ENCODE assay signal across 16 mouse cellular contexts in the genomic region with DNA sequence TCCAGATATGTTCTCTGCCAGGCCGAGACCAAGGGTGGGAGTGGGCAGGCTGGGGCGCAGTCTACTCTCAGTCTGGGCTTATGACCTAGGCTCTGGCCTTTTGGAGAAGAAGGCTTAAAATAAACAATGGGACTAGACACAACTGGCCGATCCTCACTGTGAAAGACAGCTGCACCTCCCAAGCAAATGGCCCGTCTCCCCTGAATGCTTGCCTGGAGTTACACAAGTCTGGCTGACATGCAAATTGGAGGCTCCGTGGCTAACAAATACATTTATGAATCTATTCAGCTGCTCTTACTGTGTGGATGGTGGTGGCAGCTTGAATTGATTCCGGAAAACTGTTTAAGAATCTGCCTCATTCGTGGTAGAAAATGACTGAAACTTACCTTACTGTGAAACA. TPM values are rescaled to one million over a fixed set of nuclear protein-coding genes. Genes with fewer than 3 reads are reported as not detected.
DNase-seq lines count a peak whose midpoint lies in the region; ATAC-seq lines count a peak whose summit lies in the region.
"Had no signal": no experiment of that assay in that cellular context is flagged by ENCODE, and none has a peak within 500 bp of the region (broad histone marks: within the 10 kb centered on the region; RNA-seq: fewer than 3 reads in every experiment).

No protein-coding gene starts in this region.

- H3K4me3 ChIP-seq in hindbrain, embryonic 12.5 days: no peak overlapping the region
- no peak overlapping the region for H3K4me3 ChIP-seq in hindbrain, embryonic 14.5 days (replicated peaks; ENCODE audit: low read length)
- no peak overlapping the region for H3K4me3 ChIP-seq in midbrain, embryonic 14.5 days (replicated peaks; ENCODE audit: low read depth, low read length)
- H3K4me3 ChIP-seq in midbrain, embryonic 16.5 days (ENCODE audit: low read depth, low read length): no peak overlapping the region
- no peak overlapping the region for H3K4me3 ChIP-seq in hindbrain, embryonic 13.5 days
- H3K4me3 ChIP-seq: embryonic facial prominence, embryonic 13.5 days; forebrain, embryonic 13.5 days; gastrocnemius, adult 2 months; heart, embryonic 12.5 days; hindbrain, embryonic 15.5 days had no signal

- H3K9ac ChIP-seq in hindbrain, embryonic 12.5 days: no peak overlapping the region
- H3K9ac ChIP-seq in hindbrain, embryonic 14.5 days: no peak overlapping the region
- H3K9ac ChIP-seq in midbrain, embryonic 14.5 days (replicated peaks; ENCODE audit: low read length): no peak overlapping the region
- H3K9ac ChIP-seq in midbrain, embryonic 16.5 days (ENCODE audit: low read depth, low read length): no peak overlapping the region
- no peak overlapping the region; the same call in 1 of the 2 replicates for H3K9ac ChIP-seq in hindbrain, embryonic 13.5 days
- H3K9ac ChIP-seq: embryonic facial prominence, embryonic 13.5 days; forebrain, embryonic 13.5 days; heart, embryonic 12.5 days; hindbrain, embryonic 15.5 days had no signal

- ATAC-seq in hindbrain, embryonic 12.5 days (ENCODE audit: low FRiP score): no peak
- ATAC-seq in hindbrain, embryonic 14.5 days (ENCODE audit: low FRiP score): no peak
- no peak for ATAC-seq in midbrain, embryonic 14.5 days (ENCODE audit: low FRiP score, low TSS enrichment)
- no peak for ATAC-seq in midbrain, embryonic 16.5 days
- ATAC-seq in hindbrain, embryonic 13.5 days (ENCODE audit: low FRiP score): no peak
- no peak for ATAC-seq in CD4-positive, CD25-positive, alpha-beta regulatory T cell, adult 4 months
- ATAC-seq: forebrain, embryonic 13.5 days had no signal

- no peaks in the 10 kb centered on the region for H3K9me3 ChIP-seq in hindbrain, embryonic 12.5 days (replicated peaks)
- H3K9me3 ChIP-seq in hindbrain, embryonic 14.5 days (ENCODE audit: control insufficient read depth, low read length): no peaks in the 10 kb centered on the region
- H3K9me3 ChIP-seq in midbrain, embryonic 14.5 days (ENCODE audit: control insufficient read depth, low read length): no peaks in the 10 kb centered on the region
- no peaks in the 10 kb centered on the region for H3K9me3 ChIP-seq in midbrain, embryonic 16.5 days (replicated peaks; ENCODE audit: control insufficient read depth, low read length, poor library complexity, severe bottlenecking)
- no peaks in the 10 kb centered on the region for H3K9me3 ChIP-seq in hindbrain, embryonic 13.5 days
- H3K9me3 ChIP-seq: embryonic facial prominence, embryonic 13.5 days; forebrain, embryonic 13.5 days; heart, embryonic 12.5 days; hindbrain, embryonic 15.5 days had no signal

- H3K27me3 ChIP-seq in hindbrain, embryonic 12.5 days: no peaks in the 10 kb centered on the region
- no peaks in the 10 kb centered on the region for H3K27me3 ChIP-seq in hindbrain, embryonic 14.5 days (ENCODE audit: control insufficient read depth, insufficient read depth, low read length)
- no peaks in the 10 kb centered on the region for H3K27me3 ChIP-seq in midbrain, embryonic 14.5 days (ENCODE audit: control insufficient read depth, insufficient read depth, low read length)
- H3K27me3 ChIP-seq in midbrain, embryonic 16.5 days (ENCODE audit: control insufficient read depth, insufficient read depth, low read depth, low read length): no peaks in the 10 kb centered on the region
- no peaks in the 10 kb centered on the region for H3K27me3 ChIP-seq in hindbrain, embryonic 13.5 days
- H3K27me3 ChIP-seq: embryonic facial prominence, embryonic 13.5 days; forebrain, embryonic 13.5 days; hindbrain, embryonic 15.5 days had no signal

- 51% methylated on average over 7 of the region's 7 CpGs for WGBS in hindbrain, embryonic 12.5 days
- WGBS in hindbrain, embryonic 14.5 days: 37% methylated on average over 7 of the region's 7 CpGs
- WGBS in midbrain, embryonic 14.5 days: 29% methylated on average over 7 of the region's 7 CpGs
- 44% methylated on average over 7 of the region's 7 CpGs for WGBS in midbrain, embryonic 16.5 days
- WGBS in hindbrain, embryonic 13.5 days: 41% methylated on average over 7 of the region's 7 CpGs

- no peak for DNase-seq in hindbrain, embryonic 14.5 days (ENCODE audit: low spot score)
- peak; percentile 27 for DNase-seq in midbrain, embryonic 14.5 days
- DNase-seq: adrenal gland, postnatal 10 days; cerebellum, adult 11-12 months; cerebellum, adult 9-10 months; cerebellum, postnatal 25 days; gastrocnemius, adult 2 months; gastrocnemius, postnatal 25 days had no signal

- H3K27ac ChIP-seq in hindbrain, embryonic 12.5 days: peak overlapping the region; percentile 60
- H3K27ac ChIP-seq in hindbrain, embryonic 14.5 days: no peak overlapping the region
- no peak overlapping the region for H3K27ac ChIP-seq in midbrain, embryonic 14.5 days (replicated peaks; ENCODE audit: low read depth, low read length)
- no peak overlapping the region for H3K27ac ChIP-seq in midbrain, embryonic 16.5 days (ENCODE audit: low read length)
- 0 out of 2 replicates have a peak overlapping the region, but pooled peaks have one; percentile 4 for H3K27ac ChIP-seq in hindbrain, embryonic 13.5 days
- H3K27ac ChIP-seq: embryonic facial prominence, embryonic 13.5 days; forebrain, embryonic 13.5 days; gastrocnemius, adult 2 months; hindbrain, embryonic 15.5 days had no signal

- no peaks in the 10 kb centered on the region for H3K36me3 ChIP-seq in hindbrain, embryonic 12.5 days
- H3K36me3 ChIP-seq in hindbrain, embryonic 14.5 days (replicated peaks; ENCODE audit: control insufficient read depth, insufficient read depth): no peaks in the 10 kb centered on the region
- H3K36me3 ChIP-seq in midbrain, embryonic 14.5 days (ENCODE audit: control insufficient read depth, insufficient read depth, low read length): no peaks in the 10 kb centered on the region
- no peaks in the 10 kb centered on the region for H3K36me3 ChIP-seq in midbrain, embryonic 16.5 days (ENCODE audit: control insufficient read depth, insufficient read depth, low read length)
- no peaks in the 10 kb centered on the region for H3K36me3 ChIP-seq in hindbrain, embryonic 13.5 days
- H3K36me3 ChIP-seq: heart, embryonic 12.5 days; hindbrain, embryonic 15.5 days had no signal

- H3K4me2 ChIP-seq in hindbrain, embryonic 12.5 days (replicated peaks): no peak overlapping the region
- H3K4me2 ChIP-seq in hindbrain, embryonic 14.5 days (replicated peaks): no peak overlapping the region
- no peak overlapping the region for H3K4me2 ChIP-seq in midbrain, embryonic 14.5 days (ENCODE audit: low read length)
- no peak overlapping the region for H3K4me2 ChIP-seq in midbrain, embryonic 16.5 days (ENCODE audit: low read length)
- H3K4me2 ChIP-seq in hindbrain, embryonic 13.5 days: no peak overlapping the region
- H3K4me2 ChIP-seq: embryonic facial prominence, embryonic 13.5 days; forebrain, embryonic 13.5 days; heart, embryonic 12.5 days had no signal

- H3K4me1 ChIP-seq in hindbrain, embryonic 12.5 days: peaks cover 31% of the 10 kb centered on the region
- peaks cover 15% of the 10 kb centered on the region for H3K4me1 ChIP-seq in hindbrain, embryonic 14.5 days (replicated peaks; ENCODE audit: control insufficient read depth, insufficient read depth, low read length)
- peaks cover 15% of the 10 kb centered on the region; the same call in 1 of the 2 replicates for H3K4me1 ChIP-seq in midbrain, embryonic 14.5 days (ENCODE audit: control insufficient read depth, insufficient read depth, low read length)
- H3K4me1 ChIP-seq in midbrain, embryonic 16.5 days (ENCODE audit: control insufficient read depth, insufficient read depth, low read length): peaks cover 3% of the 10 kb centered on the region; the same call in 1 of the 2 replicates
- H3K4me1 ChIP-seq in hindbrain, embryonic 13.5 days (replicated peaks): peaks cover 35% of the 10 kb centered on the region

RNA-seq across cellular contexts. Expression of a gene that starts 15.5 kb away (rescaled TPM):
- 17.1 TPM in 2 replicates for polyA plus RNA-seq in hindbrain, embryonic 12.5 days (2016; fragmentation: Nextera tagmentation; extraction: Ambion mirVana)
- 16.2 and 18.0 TPM in 2 replicates for polyA plus RNA-seq in hindbrain, embryonic 14.5 days (2014; fragmentation: Nextera tagmentation; extraction: Ambion mirVana)
- 11.3 and 13.0 TPM in 2 replicates for polyA plus RNA-seq in midbrain, embryonic 14.5 days (2014; fragmentation: Nextera tagmentation; extraction: Ambion mirVana)
- 12.7 TPM in 2 replicates for polyA plus RNA-seq in midbrain, embryonic 16.5 days (2015; fragmentation: Nextera tagmentation; extraction: Ambion mirVana)
- polyA plus RNA-seq in hindbrain, embryonic 13.5 days (2015; fragmentation: Nextera tagmentation; extraction: Ambion mirVana): 16.1 and 16.4 TPM in 2 replicates
- polyA plus RNA-seq in CD4-positive, CD25-positive, alpha-beta regulatory T cell, adult 4 months (2017; shearing (Covaris generic)): 1 to 10 TPM; 9.6 to 9.7 TPM

RNA-seq across cellular contexts. Expression of a gene that starts 15.6 kb away (rescaled TPM):
- 33.8 and 36.1 TPM in 2 replicates for polyA plus RNA-seq in hindbrain, embryonic 12.5 days (2016; fragmentation: Nextera tagmentation; extraction: Ambion mirVana)
- polyA plus RNA-seq in hindbrain, embryonic 14.5 days (2014; fragmentation: Nextera tagmentation; extraction: Ambion mirVana): 36.2 and 42.9 TPM in 2 replicates
- 31.7 and 36.2 TPM in 2 replicates for polyA plus RNA-seq in midbrain, embryonic 14.5 days (2014; fragmentation: Nextera tagmentation; extraction: Ambion mirVana)
- 43.9 and 49.4 TPM in 2 replicates for polyA plus RNA-seq in midbrain, embryonic 16.5 days (2015; fragmentation: Nextera tagmentation; extraction: Ambion mirVana)
- 37.5 and 40.2 TPM in 2 replicates for polyA plus RNA-seq in hindbrain, embryonic 13.5 days (2015; fragmentation: Nextera tagmentation; extraction: Ambion mirVana)
- polyA plus RNA-seq in CD4-positive, CD25-positive, alpha-beta regulatory T cell, adult 4 months (2017; shearing (Covaris generic)): 10 to 100 TPM; 11.0 to 11.6 TPM

RNA-seq across cellular contexts. Expression of a gene that starts 16.9 kb away (rescaled TPM):
- 5.1 and 6.2 TPM in 2 replicates for polyA plus RNA-seq in hindbrain, embryonic 12.5 days (2016; fragmentation: Nextera tagmentation; extraction: Ambion mirVana)
- polyA plus RNA-seq in hindbrain, embryonic 14.5 days (2014; fragmentation: Nextera tagmentation; extraction: Ambion mirVana): 5.7 and 5.8 TPM in 2 replicates
- 2.7 and 3.1 TPM in 2 replicates for polyA plus RNA-seq in midbrain, embryonic 14.5 days (2014; fragmentation: Nextera tagmentation; extraction: Ambion mirVana)
- polyA plus RNA-seq in midbrain, embryonic 16.5 days (2015; fragmentation: Nextera tagmentation; extraction: Ambion mirVana): 3.4 and 6.0 TPM in 2 replicates
- polyA plus RNA-seq in hindbrain, embryonic 13.5 days (2015; fragmentation: Nextera tagmentation; extraction: Ambion mirVana): 3.8 and 5.4 TPM in 2 replicates
- polyA plus RNA-seq in CD4-positive, CD25-positive, alpha-beta regulatory T cell, adult 4 months (2017; shearing (Covaris generic)): not detected

Comparison
In these comparisons a context has a peak if more than half of its experiments do, and no peak if none do; other contexts are left out.
1. H3K27ac ChIP-seq: peak in hindbrain, embryonic 12.5 days (single experiment) and hindbrain, embryonic 13.5 days (single experiment); none in hindbrain, embryonic 14.5 days (single experiment), midbrain, embryonic 14.5 days (single experiment) and midbrain, embryonic 16.5 days (single experiment).